Mouse (Mus musculus) ZHBTc4 (cell line): Measurements from ENCODE around the gene Brd4.
"Not testable (repeated sequence)": the region's sequence is repeated elsewhere in the genome, so short reads cannot be mapped to it uniquely, and the experiment has no call there.

Experiments
- DNase-seq: peaks from one replicate; pipeline ENCODE4 v3.0.0-alpha.2; 2011; ENCODE audit warnings: low read depth, low spot score

Brd4 gene

GRCm38 (mm10) chr17:32235534-32236191 is 48.9 kb downstream of the Brd4 start:
- no peak for DNase-seq

DNA sequence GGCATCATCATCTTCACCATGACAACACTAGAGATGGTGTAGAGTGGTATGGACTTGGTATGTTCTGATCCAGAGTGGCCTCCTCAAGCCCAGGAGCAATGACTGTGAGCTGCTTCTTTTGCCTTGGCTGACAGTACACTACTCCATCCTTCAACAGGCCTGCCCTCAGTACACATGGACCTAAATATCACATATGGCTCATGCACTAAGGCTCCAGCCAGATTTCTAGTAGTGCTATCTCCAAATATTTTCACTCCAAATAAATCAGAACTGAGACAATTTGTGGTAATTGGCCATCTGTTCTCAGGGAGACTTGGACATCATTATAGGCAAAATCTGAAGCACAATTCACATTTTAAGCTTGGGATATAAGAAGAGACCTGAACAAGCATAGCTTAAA is 51.3 kb downstream of the Brd4 start:
- DNase-seq, result no peak

DNA sequence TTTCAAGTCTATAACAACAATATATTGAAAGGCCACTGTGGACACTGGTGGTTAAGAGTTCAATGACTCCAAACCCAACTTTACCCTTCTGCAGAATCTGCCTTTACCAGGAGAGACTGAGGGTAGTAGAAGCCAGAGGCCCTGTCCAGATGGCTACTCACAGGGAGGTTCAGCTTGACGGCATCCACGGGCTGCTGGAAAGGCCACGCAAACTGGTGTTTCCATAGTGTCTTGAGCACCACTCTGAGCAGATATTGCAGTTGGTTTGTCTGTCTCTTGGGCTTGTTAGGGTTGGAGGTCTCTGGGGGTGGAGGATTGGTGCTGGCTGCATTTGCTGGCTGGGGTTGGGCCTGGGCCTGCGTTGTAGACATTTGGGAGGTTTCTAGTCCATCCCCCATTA is 55.3 kb downstream of the Brd4 start:
- no peak for DNase-seq

GRCm38 (mm10) chr17:32220873-32221272 is 63.6 kb downstream of the Brd4 start:
- DNase-seq, result peak; percentile 34

GRCm38 (mm10) chr17:32215587-32215986 is 68.9 kb downstream of the Brd4 start:
- peak; percentile 37 for DNase-seq

GRCm38 (mm10) chr17:32211554-32211953 is 73.0 kb downstream of the Brd4 start:
- DNase-seq, result not testable (repeated sequence)

GRCm38 (mm10) chr17:32209752-32210151 is 74.8 kb downstream of the Brd4 start:
- DNase-seq, result peak; percentile 69

GRCm38 (mm10) chr17:32209144-32209543 is 75.4 kb downstream of the Brd4 start:
- DNase-seq, result no peak

GRCm38 (mm10) chr17:32207586-32208245 is 76.8 kb downstream of the Brd4 start:
- peak; percentile 51 for DNase-seq

- DNase-seq, result no peak
These were observed 79.2 kb downstream of the Brd4 start for GRCm38 (mm10) chr17:32205345-32205744.

- no peak for DNase-seq
These were observed 81.5 kb downstream of the Brd4 start for GRCm38 (mm10) chr17:32202972-32203371.

GRCm38 (mm10) chr17:32201086-32201485 is 83.4 kb downstream of the Brd4 start:
- DNase-seq, result no peak

DNA sequence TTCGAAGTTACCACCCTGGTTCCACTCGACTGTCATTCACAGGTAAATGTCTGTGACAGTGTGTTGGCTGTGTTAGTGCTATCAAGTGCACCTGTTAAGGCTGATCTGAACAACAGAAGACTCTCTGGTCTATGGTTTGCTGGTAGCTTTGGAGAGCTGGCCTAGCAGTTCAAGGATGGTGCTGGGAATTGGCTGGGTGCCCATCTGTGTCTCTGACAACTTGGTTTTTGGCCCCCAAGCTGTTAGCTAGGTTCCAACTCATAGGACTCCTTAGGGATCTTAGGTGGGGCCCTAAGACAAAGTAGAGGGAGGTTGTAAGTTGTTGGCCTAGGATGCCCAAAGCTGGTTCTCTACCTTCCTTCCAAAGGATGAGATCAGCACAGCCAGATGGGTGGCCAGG is 84.7 kb downstream of the Brd4 start:
- no peak for DNase-seq

DNA sequence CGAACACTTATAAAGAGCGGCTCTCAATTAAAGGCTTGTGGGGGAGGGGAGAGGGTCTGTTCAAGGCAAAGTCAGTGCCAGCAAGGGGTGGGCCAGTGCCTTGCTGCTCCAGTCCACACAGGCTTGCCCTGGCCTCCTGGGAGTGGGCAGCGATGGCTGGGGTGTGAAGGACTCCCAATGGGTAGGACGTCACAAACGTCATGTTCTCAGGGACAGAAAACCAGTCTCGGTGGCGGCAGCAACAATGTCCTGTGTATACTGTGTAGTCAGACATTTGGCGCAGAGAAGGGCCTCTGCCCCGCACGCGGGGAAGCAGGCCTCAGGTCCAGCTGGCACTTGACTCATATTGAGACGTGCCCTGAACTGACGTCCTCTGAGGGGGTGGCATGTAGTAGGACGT is 87.4 kb downstream of the Brd4 start:
- no peak for DNase-seq

GRCm38 (mm10) chr17:32195725-32196124 is 88.8 kb downstream of the Brd4 start:
- no peak for DNase-seq

- peak; percentile 55 for DNase-seq
These were observed 91.5 kb downstream of the Brd4 start for GRCm38 (mm10) chr17:32193010-32193409.

DNA sequence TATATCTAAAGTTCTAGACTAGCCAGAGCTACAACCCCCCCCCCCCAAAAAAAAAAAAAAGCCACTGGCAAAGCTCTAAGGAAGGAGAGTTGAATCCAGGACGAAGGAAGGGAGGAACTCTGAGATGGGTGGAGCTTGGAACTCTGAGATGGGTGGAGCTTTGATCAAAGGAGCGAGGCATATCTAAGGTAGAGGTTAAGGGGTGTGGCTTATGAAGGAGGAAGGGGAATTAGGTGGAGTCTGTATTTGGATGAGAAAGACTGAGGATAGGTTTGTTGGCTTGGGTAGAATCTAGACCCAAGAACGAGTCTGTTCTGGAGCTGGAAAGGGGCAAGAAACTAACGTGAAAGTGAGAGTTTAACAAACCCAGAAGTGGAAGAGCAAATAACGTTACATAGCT is 94.7 kb downstream of the Brd4 start:
- peak; percentile 91 for DNase-seq

GRCm38 (mm10) chr17:32188863-32189636 is 95.5 kb downstream of the Brd4 start, which contains the start of gene Ephx3:
Gene Ephx3 (minus strand): TSS chr17:32189549.
- peak; percentile 59 for DNase-seq

DNA sequence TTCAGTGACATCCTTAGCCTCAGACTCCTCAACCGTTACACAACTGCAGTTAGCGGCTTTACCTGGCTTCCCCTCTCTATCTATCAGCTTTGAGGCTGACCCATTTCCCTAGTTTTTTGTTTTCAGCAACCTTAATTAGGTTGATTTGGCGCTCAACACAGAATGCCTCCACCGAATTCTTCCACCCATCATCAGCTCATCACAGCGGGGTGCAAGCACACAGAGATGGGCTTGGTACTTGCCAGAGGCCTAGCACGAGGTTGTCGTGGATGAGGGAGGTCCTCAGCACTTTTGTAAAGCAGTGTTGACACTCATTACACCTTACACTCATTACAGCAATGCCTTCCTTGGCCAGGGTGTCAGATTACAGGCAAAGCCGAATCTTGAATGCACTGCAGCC is 101.5 kb downstream of the Brd4 start:
- DNase-seq, result peak; percentile 51

DNA sequence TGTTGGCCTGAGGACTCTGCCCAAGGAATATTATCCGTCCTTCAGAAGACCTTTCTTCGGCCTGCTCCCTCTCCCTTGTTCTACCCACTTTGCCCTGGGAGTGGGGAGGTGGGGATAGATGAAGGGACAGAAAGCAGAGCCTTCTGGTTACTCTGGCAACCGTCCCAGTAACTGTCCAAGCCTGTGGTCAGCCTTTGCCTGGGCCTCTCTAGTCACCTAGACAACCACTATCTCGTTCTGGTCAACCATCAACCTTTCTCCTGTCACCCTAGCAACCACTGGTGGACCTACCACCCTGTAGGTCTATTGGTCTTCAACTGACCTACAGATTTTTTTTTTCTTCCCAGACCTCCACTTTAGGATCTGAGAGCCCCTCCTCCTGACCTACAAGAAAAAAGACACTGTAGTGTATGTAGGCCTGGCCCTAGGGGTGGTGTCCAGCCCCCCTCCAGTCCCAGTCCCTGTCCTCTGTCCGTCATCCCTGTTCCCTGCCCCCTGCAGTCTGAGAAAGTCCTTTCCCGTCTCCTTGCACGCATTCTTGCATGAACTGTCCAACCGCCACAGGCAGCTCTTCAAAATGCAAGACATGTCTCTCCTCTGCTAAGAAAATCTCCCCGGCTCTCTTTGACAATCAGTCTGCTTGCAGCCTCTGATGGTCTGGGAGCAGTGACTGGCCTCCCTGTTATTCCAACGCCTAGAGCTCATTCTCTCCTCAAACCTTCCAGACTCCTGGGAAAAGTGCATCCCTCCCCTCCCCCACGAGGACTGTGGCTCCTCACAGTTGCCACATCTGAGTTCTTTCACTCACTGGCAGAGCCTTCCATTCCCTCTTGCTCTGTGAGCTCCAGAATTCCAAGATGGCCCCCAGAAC is 104.7 kb downstream of the Brd4 start:
- DNase-seq, result no peak

- DNase-seq, result no peak
These were observed 107.6 kb downstream of the Brd4 start for GRCm38 (mm10) chr17:32176919-32177318.

DNA sequence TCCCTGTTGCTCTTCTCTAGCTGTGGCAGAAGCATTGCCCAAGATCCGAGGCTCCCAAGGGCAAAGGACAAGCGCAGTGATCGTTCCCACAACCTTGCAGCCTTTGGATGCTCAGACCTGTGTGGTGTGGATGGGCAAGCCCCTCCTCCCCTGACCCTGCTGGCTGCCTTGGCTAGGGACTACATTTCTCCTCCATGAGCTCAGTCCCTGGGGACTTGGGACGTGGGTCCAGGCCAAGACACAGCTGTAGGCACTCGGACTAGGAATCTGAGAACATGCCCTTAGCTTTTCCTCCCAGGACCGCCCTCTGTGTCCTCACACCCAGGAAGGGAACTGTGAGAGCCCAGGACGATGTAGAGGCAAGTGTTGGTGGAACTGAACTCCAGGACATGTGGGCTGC is 111.4 kb downstream of the Brd4 start:
- DNase-seq, result no peak
